Mouse (Mus musculus) midbrain, embryonic 16.5 days (tissue): ENCODE results near the gene Psmd12. TPM values are rescaled to one million over a fixed set of nuclear protein-coding genes. Genes with fewer than 3 reads are reported as not detected.

Source experiments
- ATAC-seq: fragments of 200-750 bp; cut with Nextera tagmentation; 2 replicates; pipeline ENCODE4 v1.8.0; 2017; ENCODE audit warnings: moderate TSS enrichment
- H3K27ac ChIP-seq: fragments of 300-500 bp; sonication (generic); 2 replicates; pipeline ENCODE4 v1.5.1; 2014; ENCODE audit warnings: mild to moderate bottlenecking, low read length, mixed read lengths
- H3K27me3 ChIP-seq: fragments of 300-500 bp; sonication (generic); 2 replicates; pipeline ENCODE4 v1.6.1; 2014; ENCODE audit warnings: low read depth, low read length, mixed read lengths; ENCODE audit not compliant: control insufficient read depth, insufficient read depth
- H3K36me3 ChIP-seq: fragments of 300-500 bp; sonication (generic); 2 replicates; pipeline ENCODE4 v1.6.1; 2014; ENCODE audit warnings: mild to moderate bottlenecking, low read length, moderate library complexity, mixed read lengths; ENCODE audit not compliant: control insufficient read depth, insufficient read depth
- H3K4me1 ChIP-seq: fragments of 300-500 bp; sonication (generic); 2 replicates; pipeline ENCODE4 v1.6.1; 2014; ENCODE audit warnings: mild to moderate bottlenecking, low read length, mixed read lengths; ENCODE audit not compliant: control insufficient read depth, insufficient read depth
- H3K4me2 ChIP-seq: fragments of 300-500 bp; sonication (generic); 2 replicates; pipeline ENCODE4 v1.6.1; 2014; ENCODE audit warnings: mild to moderate bottlenecking, low read length, mixed read lengths
- H3K4me3 ChIP-seq: fragments of 300-500 bp; sonication (generic); 2 replicates; pipeline ENCODE4 v1.5.1; 2014; ENCODE audit warnings: low read depth, mild to moderate bottlenecking, low read length, moderate library complexity, mixed read lengths
- H3K9ac ChIP-seq: fragments of 300-500 bp; sonication (generic); 2 replicates; pipeline ENCODE4 v1.6.1; 2014; ENCODE audit warnings: low read depth, low read length, mixed read lengths
- H3K9me3 ChIP-seq: fragments of 300-500 bp; sonication (generic); replicated peaks from 2 replicates; pipeline ENCODE4 v1.6.1; 2014; ENCODE audit warnings: mild to moderate bottlenecking, low read length, mixed read lengths; ENCODE audit not compliant: control insufficient read depth, poor library complexity, severe bottlenecking
- WGBS: fragments of 180-500 bp; shearing (Covaris S2); extraction: QIAGEN DNeasy Blood & Tissue Kit; methylation state at CpG from one replicate; pipeline ENCODE4 v1.1.7; 2014; 5-methylcytosine and 5-hydroxymethylcytosine counted together
- polyA plus RNA-seq: library from polyadenylated mRNA; unstranded; fragments of >200 nt; fragmentation: Nextera tagmentation; extraction: Ambion mirVana; gene quantifications from 2 replicates; pipeline ENCODE4 v1.2.1, GENCODE M21; 2015

Gene Psmd12
- polyA plus RNA-seq, 1 experiment from 2014 or later: 156 TPM

DNA sequence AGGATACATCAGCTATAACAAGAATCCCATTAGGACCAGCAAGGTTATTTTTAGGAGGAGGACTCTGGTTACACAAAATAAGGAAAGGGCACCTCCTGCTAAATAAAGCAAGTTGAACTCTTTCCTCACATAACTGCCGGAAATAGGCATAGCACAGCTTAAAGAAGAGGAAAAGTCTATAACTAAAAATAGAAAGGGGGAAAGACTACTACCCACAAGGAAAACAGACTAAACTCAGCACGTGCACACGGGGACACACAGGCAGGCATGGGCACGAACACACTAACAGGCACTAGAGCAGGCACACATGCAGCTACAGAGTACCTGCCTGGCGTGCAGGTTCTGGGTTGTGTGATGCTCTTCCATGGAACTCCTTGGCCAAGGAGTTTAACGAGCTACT is 32.6 kb upstream of the Psmd12 start:
- Histone ChIP-seq H3K27me3 (no peaks in the 10 kb centered on the region), H3K36me3 (no peaks in the 10 kb centered on the region), H3K9ac (no peak overlapping the region), H3K4me3 (no peak overlapping the region), H3K4me1 (no peaks in the 10 kb centered on the region), H3K27ac (no peak overlapping the region), H3K4me2 (no peak overlapping the region), H3K9me3 (no peaks in the 10 kb centered on the region)
- no peak for ATAC-seq
- WGBS: 84% methylated on average over 6 of the region's 6 CpGs

DNA sequence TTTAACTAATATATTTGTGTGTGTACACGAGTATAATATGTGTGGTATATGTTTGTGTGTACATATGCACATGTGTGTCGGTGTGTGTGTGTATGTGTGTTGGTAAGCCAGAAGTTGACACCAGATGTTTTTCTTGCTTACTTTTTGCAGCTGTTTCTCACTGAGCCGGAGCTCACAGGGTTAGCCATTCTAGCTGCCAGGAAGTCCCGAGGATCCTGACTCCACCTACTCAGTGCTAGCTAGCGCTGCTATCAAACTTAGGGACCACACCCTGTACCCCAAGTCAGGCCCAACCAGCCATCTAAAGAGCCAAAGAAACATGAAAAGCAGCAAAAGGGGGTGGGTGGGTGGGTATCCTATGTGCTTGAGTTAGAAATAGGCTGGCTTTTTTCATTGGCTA is 31.9 kb upstream of the Psmd12 start:
- no peak for ATAC-seq
- Histone ChIP-seq H3K9me3 (no peaks in the 10 kb centered on the region), H3K4me1 (no peaks in the 10 kb centered on the region), H3K27me3 (no peaks in the 10 kb centered on the region), H3K4me2 (no peak overlapping the region), H3K4me3 (no peak overlapping the region), H3K27ac (no peak overlapping the region), H3K9ac (no peak overlapping the region), H3K36me3 (no peaks in the 10 kb centered on the region)
- WGBS: 83% methylated on average over 5 of the region's 5 CpGs

DNA sequence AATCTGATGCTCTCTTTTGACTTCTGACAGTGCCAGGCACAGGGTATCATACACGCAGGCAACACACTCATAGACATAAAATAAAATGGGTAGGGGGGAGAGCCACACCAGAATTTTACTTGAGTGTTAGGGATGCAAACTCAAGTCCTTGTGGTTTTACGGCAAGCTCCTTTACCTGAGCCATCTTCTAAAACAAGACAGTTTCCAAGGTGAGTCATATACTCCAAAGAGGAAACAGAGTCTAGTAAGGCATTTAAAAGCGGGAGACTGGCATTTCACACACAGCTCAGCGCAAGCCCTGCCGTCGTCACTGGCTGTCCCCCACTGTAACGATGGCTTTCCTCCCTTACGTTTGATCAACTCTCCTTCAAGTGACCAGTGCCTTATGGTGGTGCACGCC is 31.4 kb upstream of the Psmd12 start:
- Histone ChIP-seq H3K4me3 (no peak overlapping the region), H3K9ac (no peak overlapping the region), H3K36me3 (no peaks in the 10 kb centered on the region), H3K27ac (no peak overlapping the region), H3K4me2 (no peak overlapping the region), H3K27me3 (no peaks in the 10 kb centered on the region), H3K9me3 (no peaks in the 10 kb centered on the region), H3K4me1 (no peaks in the 10 kb centered on the region)
- no peak for ATAC-seq
- WGBS: 84% methylated on average over 9 of the region's 9 CpGs

DNA sequence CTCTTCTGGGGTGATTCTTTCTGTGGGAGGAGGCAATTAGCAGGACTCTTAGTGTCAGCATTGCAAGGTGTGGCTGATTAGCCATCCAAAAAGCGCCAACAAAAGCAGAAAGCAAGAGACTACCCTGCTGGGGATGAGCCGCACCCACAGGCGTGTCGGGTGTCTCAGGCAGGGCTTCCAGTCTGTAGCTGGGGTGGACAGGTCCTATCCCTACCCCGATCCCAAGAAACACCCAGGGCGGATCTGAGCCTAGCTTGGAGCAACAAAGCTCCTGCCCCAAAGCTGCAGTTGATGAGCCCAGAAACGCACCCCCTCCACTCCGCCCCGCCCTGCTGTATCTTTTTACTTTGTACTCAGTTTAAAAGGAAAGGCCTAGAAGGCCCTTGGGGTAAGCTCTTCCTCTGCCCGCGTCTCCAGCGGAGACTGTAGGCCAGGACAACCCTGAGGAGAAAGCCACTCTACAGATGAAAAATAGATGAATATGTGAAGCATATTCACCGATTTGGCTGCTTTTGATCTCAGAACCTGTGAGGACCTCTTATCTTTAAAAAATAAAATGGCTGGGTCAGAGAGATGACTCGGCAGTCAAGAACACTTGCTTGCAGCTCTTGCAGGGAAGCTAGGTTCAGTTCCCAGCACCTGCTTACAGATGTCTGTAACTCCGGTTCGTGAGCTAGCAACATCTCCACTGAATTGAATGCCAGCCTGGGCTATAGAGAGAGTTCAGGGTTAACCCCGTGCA is 29.9 kb upstream of the Psmd12 start:
- H3K9me3 ChIP-seq: no peaks in the 10 kb centered on the region; the same call in 1 of the 2 replicates

DNA sequence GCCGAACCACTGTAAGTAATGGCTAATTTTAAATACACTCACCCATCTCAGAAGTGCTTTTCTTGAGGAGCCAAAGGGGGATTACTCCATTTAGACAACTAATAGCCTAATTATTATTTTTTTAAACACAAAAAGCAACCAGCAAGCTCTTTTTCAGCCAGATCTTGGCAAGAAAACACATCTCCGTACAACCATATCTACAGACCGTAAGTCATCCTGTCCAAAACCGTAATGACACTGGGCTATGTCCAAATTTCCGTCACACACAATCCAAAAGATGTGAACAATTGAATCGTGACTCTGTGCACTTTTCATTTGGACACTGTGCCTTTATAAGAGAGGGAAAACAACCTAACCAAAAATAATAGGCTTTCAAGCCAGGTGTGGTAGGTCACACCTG is 29.2 kb upstream of the Psmd12 start:
- H3K9me3 ChIP-seq: no peaks in the 10 kb centered on the region; the same call in 1 of the 2 replicates
- WGBS: 83% methylated on average over 6 of the region's 6 CpGs
- H3K4me3 ChIP-seq: no peak overlapping the region
- no peak overlapping the region for H3K27ac ChIP-seq
- H3K27me3 ChIP-seq: no peaks in the 10 kb centered on the region
- H3K4me1 ChIP-seq: no peaks in the 10 kb centered on the region
- H3K36me3 ChIP-seq: no peaks in the 10 kb centered on the region
- no peak overlapping the region for H3K4me2 ChIP-seq
- H3K9ac ChIP-seq: no peak overlapping the region
- ATAC-seq: no peak

More for the DNA sequence above, 29.9 kb upstream of the Psmd12 start:
- Histone ChIP-seq H3K4me2 (no peak overlapping the region), H3K9ac (no peak overlapping the region), H3K27me3 (no peaks in the 10 kb centered on the region), H3K4me3 (no peak overlapping the region), H3K36me3 (no peaks in the 10 kb centered on the region), H3K27ac (no peak overlapping the region), H3K4me1 (no peaks in the 10 kb centered on the region)
- 74% methylated on average over 17 of the region's 17 CpGs for WGBS
- ATAC-seq: no peak

DNA sequence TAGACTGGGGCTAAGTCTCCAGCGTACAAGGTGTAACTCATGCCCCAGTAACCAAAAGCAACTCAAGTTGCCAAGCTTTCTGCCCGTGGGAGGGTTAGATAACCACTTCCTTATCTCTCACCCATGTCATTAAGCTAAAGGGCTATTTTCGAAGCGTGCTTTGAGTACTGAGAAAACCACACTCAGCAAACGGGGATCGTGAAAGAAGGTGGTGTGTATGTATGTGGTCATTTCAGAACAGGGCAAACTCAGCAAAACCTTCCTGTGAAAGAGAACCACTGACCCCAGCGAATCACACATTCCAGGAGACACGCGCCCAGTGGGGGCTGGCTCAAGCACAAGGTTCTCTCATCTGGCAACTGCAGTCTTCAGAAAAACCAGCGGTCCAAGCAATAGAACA is 28.2 kb upstream of the Psmd12 start:
- 95% methylated on average over 10 of the region's 10 CpGs for WGBS
- ATAC-seq: no peak
- H3K9ac ChIP-seq: no peak overlapping the region
- no peaks in the 10 kb centered on the region for H3K4me1 ChIP-seq
- H3K27ac ChIP-seq: no peak overlapping the region
- no peak overlapping the region for H3K4me3 ChIP-seq
- H3K9me3 ChIP-seq: no peaks in the 10 kb centered on the region; the same call in 1 of the 2 replicates
- H3K27me3 ChIP-seq: no peaks in the 10 kb centered on the region
- H3K36me3 ChIP-seq: no peaks in the 10 kb centered on the region
- H3K4me2 ChIP-seq: no peak overlapping the region

DNA sequence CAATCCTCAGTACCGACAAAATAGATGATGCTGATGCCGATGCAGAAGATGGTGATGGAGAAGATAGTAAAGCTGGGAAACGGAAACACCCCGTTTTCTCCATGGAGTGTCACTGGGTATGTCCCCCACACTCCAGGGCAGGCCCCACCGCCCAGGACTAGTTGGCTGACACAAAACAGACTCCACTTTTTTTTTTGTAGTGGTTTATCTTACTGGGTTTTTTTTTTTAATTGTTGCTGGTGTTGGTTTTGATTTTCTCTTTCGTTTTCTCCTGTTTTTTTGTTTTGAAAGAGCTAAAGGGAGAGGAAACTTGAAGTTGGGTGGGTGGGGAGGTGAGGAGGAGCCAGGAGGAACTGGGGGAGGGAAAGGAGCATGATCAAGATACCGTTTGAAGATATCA is 27.2 kb upstream of the Psmd12 start:
- H3K36me3 ChIP-seq: no peaks in the 10 kb centered on the region
- no peak overlapping the region for H3K27ac ChIP-seq
- H3K27me3 ChIP-seq: no peaks in the 10 kb centered on the region
- no peak overlapping the region for H3K9ac ChIP-seq
- H3K9me3 ChIP-seq: no peaks in the 10 kb centered on the region; the same call in 1 of the 2 replicates
- ATAC-seq: no peak
- H3K4me1 ChIP-seq: no peaks in the 10 kb centered on the region
- no peak overlapping the region for H3K4me2 ChIP-seq
- no peak overlapping the region for H3K4me3 ChIP-seq
- 94% methylated on average over 7 of the region's 7 CpGs for WGBS

DNA sequence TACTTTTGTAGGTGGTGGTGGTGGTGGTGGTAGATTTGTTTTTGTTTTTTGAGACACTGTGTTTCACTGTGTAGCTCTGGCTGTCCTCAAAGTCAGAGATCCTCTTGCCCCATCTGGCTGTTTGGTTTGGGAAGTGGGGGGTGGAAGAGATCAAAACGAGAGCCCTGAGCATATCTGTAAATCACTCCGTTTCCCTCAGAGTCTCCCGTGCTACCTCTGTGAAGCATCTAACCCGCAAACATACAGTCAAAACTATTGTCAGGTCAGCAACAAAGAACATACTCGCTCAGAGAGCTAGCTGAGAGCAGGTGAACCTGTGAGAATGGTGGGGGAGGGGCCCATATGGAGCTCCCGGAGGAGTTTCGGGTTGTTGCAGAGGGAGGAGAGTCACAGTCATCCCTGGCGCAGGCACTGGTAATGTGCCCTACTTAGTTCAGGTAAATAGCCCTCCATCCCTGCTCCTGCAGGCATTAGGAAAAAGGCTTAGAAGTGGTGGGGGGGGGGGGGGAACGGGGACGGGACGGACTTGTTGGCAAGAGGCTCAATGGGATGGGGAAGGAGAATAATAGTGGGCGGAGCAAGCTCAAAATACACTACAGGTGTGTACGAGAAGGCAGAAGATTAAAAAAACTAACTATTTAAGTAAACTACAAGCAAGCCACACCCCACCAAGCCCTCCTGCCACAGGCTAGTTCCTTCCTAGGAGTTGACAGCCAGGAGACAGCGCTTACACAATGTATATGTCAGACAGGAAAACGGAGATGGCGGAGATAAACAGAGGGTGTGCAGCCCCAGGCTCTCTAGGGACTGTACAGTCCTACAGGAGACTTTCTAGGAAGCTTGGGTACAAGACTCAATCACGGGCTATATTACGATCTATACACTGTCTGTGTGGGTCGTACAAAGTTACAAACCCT is 24.5 kb upstream of the Psmd12 start:
- no peak for ATAC-seq
- H3K27me3 ChIP-seq: no peaks in the 10 kb centered on the region
- WGBS: 63% methylated on average over 19 of the region's 19 CpGs
- no peaks in the 10 kb centered on the region for H3K36me3 ChIP-seq
- H3K9ac ChIP-seq: no peak overlapping the region
- no peaks in the 10 kb centered on the region for H3K4me1 ChIP-seq
- H3K9me3 ChIP-seq: no peaks in the 10 kb centered on the region; the same call in 1 of the 2 replicates
- no peak overlapping the region for H3K4me2 ChIP-seq
- no peak overlapping the region for H3K4me3 ChIP-seq
- H3K27ac ChIP-seq: no peak overlapping the region

DNA sequence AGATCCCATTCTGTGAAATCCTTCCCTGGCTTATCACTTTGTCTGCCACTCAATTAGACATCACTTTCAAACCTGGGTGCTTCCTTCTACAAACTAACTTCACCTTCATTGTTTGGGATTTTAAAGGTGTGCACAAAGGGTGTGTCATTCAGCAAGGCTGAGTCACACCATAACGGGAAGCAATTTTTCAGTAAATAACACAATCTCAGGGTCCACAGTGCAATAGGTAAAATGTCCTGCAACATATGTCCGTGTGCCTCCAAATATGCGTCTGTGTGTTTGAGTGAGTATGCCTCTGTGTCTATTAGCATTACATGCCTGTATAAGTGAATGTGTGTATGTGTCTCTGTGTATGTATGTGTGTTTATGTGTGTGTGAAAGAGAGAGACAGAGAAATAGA is 22.0 kb upstream of the Psmd12 start:
- Histone ChIP-seq H3K9me3 (no peaks in the 10 kb centered on the region; the same call in 1 of the 2 replicates), H3K36me3 (no peaks in the 10 kb centered on the region), H3K9ac (no peak overlapping the region), H3K4me2 (no peak overlapping the region), H3K27ac (no peak overlapping the region), H3K4me1 (no peaks in the 10 kb centered on the region), H3K4me3 (no peak overlapping the region), H3K27me3 (no peaks in the 10 kb centered on the region)
- WGBS: 91% methylated on average over 3 of the region's 3 CpGs
- no peak for ATAC-seq
